Mouse (Mus musculus) neural tube, embryonic 14.5 days (tissue): ENCODE measurements around the gene Kcnq5. TPM values are rescaled to one million over a fixed set of nuclear protein-coding genes. Genes with fewer than 3 reads are reported as not detected.
"Not testable (repeated sequence)": the region's sequence is repeated elsewhere in the genome, so short reads cannot be mapped to it uniquely, and the experiment has no call there.

Experiments
- ATAC-seq: fragments of 200-750 bp; cut with Nextera tagmentation; 2 replicates; pipeline ENCODE4 v1.8.0; 2017; ENCODE audit warnings: low read depth, mild to moderate bottlenecking, moderate TSS enrichment, moderate library complexity
- H3K27ac ChIP-seq: fragments of 300-500 bp; sonication (generic); 2 replicates; pipeline ENCODE4 v1.5.1; 2014; ENCODE audit warnings: low read depth, mild to moderate bottlenecking, control low read depth, low read length, moderate library complexity, mixed read lengths
- H3K27me3 ChIP-seq: fragments of 300-500 bp; sonication (generic); 2 replicates; pipeline ENCODE4 v1.6.1; 2014; ENCODE audit warnings: low read length; ENCODE audit not compliant: control insufficient read depth, insufficient read depth
- H3K36me3 ChIP-seq: fragments of 300-500 bp; sonication (generic); 2 replicates; pipeline ENCODE4 v1.6.1; 2014; ENCODE audit warnings: low read length, mixed read lengths; ENCODE audit not compliant: control insufficient read depth, insufficient read depth
- H3K4me1 ChIP-seq: fragments of 300-500 bp; sonication (generic); 2 replicates; pipeline ENCODE4 v1.6.1; 2014; ENCODE audit warnings: low read length; ENCODE audit not compliant: control insufficient read depth, insufficient read depth
- H3K4me2 ChIP-seq: fragments of 300-500 bp; sonication (generic); 2 replicates; pipeline ENCODE4 v1.6.1; 2014; ENCODE audit warnings: mild to moderate bottlenecking, low read depth, low read length, control low read depth
- H3K4me3 ChIP-seq: fragments of 300-500 bp; sonication (generic); 2 replicates; pipeline ENCODE4 v1.5.1; 2014; ENCODE audit warnings: low read depth, low read length, control low read depth, mixed read lengths
- H3K9ac ChIP-seq: fragments of 300-500 bp; sonication (generic); replicated peaks from 2 replicates; pipeline ENCODE4 v1.6.1; 2014; ENCODE audit warnings: low read depth, mild to moderate bottlenecking, control low read depth, low read length, mixed read lengths
- H3K9me3 ChIP-seq: fragments of 300-500 bp; sonication (generic); 2 replicates; pipeline ENCODE4 v1.6.1; 2016; ENCODE audit warnings: low read length; ENCODE audit not compliant: control insufficient read depth
- WGBS: fragments of 180-500 bp; shearing (Covaris S2); extraction: QIAGEN DNeasy Blood & Tissue Kit; methylation state at CpG from one replicate; pipeline ENCODE4 v1.1.7; 2014; 5-methylcytosine and 5-hydroxymethylcytosine counted together
- polyA plus RNA-seq: library from polyadenylated mRNA; unstranded; fragments of >200 nt; fragmentation: Nextera tagmentation; extraction: Ambion mirVana; gene quantifications from 2 replicates; pipeline ENCODE4 v1.2.1, GENCODE M21; 2014

The Kcnq5 gene
- polyA plus RNA-seq, 1 experiment from 2014 or later, result 2.6 TPM

DNA sequence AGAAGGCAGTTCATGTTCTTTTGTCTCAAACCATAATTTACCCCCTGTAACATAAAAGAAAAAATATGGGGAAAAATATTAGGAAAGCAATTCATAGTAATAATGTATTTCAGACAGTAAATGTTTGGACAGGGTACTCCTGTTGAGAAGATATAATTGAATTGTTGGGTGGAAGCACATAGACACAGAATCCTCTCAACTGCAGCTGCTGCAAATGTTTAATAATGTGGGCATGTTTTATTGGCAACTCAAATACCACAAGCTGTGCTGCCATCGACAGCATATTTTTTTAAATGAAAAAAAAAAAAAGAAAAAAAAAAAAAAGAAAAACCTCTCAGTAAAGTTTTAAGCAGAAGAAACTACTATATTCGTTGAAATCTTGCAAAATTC, 157.3 kb downstream of the Kcnq5 start:
- WGBS, result 70% methylated on average over 2 of the region's 2 CpGs
- no peak for ATAC-seq

DNA sequence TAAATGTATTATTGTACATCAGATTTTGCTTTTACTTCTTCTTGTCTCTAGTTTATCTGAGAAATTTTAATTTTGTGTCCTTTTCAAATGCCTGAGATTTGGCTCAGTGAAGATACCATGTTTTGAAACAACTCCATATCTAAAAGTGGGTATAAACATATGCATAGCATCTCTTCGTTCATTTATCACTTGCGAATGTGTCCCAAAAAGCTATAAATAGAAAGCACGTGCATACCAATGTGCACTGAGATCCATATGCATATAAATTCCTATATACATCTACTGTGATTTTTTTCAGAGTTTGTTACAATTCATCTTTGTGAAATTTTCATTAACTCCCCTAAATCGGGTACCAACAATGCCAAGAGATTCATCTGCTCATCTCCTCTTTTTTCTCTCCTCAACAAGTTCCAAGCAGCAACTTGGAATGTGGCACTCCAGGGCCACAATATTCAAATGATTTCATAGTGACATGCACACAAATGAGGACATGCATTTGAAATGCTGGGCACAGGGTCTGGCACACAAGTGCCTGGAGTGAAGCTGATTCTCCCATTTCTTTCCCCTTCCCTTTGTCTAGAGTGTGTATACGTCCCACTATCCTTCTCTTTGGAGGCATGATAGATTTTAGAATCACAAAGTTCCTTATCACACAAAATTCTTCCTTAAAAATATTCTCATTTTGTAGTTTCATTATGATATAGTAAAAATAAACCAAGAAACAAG, 157.8 kb downstream of the Kcnq5 start:
- Histone ChIP-seq H3K4me3 (no peak overlapping the region), H3K27ac (no peak overlapping the region), H3K27me3 (no peaks in the 10 kb centered on the region), H3K9me3 (no peaks in the 10 kb centered on the region), H3K36me3 (no peaks in the 10 kb centered on the region), H3K9ac (no peak overlapping the region), H3K4me2 (no peak overlapping the region), H3K4me1 (no peaks in the 10 kb centered on the region)
- 78% methylated on average over 5 of the region's 5 CpGs for WGBS
- ATAC-seq, result no peak

More for the DNA sequence above, 157.3 kb downstream of the Kcnq5 start:
- Histone ChIP-seq H3K27ac (no peak overlapping the region), H3K9me3 (no peaks in the 10 kb centered on the region), H3K9ac (no peak overlapping the region), H3K27me3 (no peaks in the 10 kb centered on the region), H3K4me3 (no peak overlapping the region), H3K4me2 (no peak overlapping the region), H3K4me1 (no peaks in the 10 kb centered on the region), H3K36me3 (no peaks in the 10 kb centered on the region)

DNA sequence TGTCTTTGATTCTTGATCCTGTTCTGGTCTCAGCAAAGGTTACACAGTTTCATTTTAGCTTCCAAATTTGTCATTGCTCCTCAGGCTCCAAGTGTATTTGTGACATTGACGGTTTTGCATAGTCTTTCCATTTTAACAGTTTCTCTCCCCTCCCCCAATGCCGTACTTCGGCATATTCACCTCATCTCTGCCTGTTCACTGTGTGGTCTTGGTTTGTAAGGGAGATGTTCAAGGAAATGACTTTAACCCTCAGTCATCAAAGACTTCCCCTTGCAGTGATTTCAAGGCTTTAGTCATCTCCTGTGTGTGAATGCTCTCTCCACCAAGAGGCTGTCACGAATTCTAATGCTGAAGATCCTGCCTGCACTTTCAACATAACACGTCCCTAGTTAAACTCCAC, 181.0 kb downstream of the Kcnq5 start:
- H3K4me1 ChIP-seq, result no peaks in the 10 kb centered on the region
- H3K9me3 ChIP-seq, result no peaks in the 10 kb centered on the region
- no peak overlapping the region for H3K9ac ChIP-seq
- no peak overlapping the region for H3K4me3 ChIP-seq
- no peaks in the 10 kb centered on the region for H3K36me3 ChIP-seq
- no peak overlapping the region for H3K27ac ChIP-seq
- H3K4me2 ChIP-seq, result no peak overlapping the region
- ATAC-seq, result no peak
- no peaks in the 10 kb centered on the region for H3K27me3 ChIP-seq
- WGBS, result 85% methylated on average over 5 of the region's 5 CpGs

DNA sequence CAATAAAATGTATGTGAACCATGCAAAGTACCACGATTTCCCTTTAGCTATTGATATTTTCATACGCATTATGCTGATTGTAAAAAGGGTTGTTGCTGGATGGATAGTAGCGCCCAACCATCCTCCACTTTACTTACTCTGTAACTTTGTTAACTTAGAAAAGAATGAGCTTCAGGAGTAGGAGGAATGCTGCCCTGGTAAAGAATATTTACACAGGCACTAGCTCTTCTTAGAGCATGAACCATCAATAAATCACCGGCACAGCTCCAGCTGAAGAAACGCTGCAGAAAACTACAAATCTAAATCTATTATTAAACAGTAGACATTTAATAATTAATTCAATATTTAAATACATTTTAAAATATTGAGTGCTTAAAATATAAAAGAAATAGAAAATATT, 184.2 kb downstream of the Kcnq5 start:
- Histone ChIP-seq H3K36me3 (no peaks in the 10 kb centered on the region), H3K27ac (no peak overlapping the region), H3K4me1 (no peaks in the 10 kb centered on the region), H3K9ac (no peak overlapping the region), H3K4me3 (no peak overlapping the region), H3K27me3 (no peaks in the 10 kb centered on the region), H3K9me3 (no peaks in the 10 kb centered on the region), H3K4me2 (no peak overlapping the region)
- ATAC-seq, result no peak
- 81% methylated on average over 5 of the region's 5 CpGs for WGBS

DNA sequence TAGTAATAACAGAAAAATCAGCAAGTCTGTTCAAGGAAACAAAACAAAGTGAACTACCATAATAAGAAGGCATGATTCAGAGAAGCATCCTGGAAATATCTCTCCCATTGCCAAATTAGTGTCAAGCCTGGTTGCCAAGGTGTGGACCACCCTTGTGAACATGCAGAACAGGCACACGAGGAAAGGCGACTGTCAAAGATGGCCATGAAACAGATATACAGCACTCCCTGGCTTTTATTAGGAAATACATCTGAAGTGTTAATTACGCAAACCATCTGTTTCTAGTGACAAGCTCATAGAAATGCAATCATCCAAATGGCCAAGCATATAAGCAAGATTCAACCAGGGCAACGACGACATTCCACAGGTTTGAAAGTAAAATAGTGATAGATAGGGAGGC, 187.8 kb downstream of the Kcnq5 start:
- no peaks in the 10 kb centered on the region for H3K9me3 ChIP-seq
- no peak overlapping the region for H3K27ac ChIP-seq
- no peaks in the 10 kb centered on the region for H3K4me1 ChIP-seq
- no peak overlapping the region for H3K4me2 ChIP-seq
- no peaks in the 10 kb centered on the region for H3K27me3 ChIP-seq
- H3K9ac ChIP-seq, result no peak overlapping the region
- ATAC-seq, result no peak
- no peaks in the 10 kb centered on the region for H3K36me3 ChIP-seq
- no peak overlapping the region for H3K4me3 ChIP-seq
- WGBS, result 69% methylated on average over 5 of the region's 5 CpGs

DNA sequence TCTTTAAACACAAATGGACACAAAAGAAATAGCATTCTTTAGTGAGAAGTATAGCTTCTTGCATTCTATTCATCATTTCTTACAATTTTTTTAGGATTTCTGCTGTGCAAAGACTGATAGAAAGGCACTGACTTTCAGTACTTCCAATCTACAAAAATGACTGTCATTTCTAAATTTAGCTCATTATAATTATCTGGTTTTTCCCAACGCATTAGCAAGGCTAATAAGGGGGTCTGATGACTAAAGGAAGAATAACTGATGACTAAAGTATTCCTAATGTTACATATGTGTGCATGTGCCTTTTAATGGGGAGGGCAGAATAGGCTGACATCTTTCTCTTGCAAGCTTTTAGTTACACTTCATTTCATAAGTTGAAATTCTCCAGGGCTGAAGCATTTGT, 191.2 kb downstream of the Kcnq5 start:
- Histone ChIP-seq H3K27me3 (no peaks in the 10 kb centered on the region), H3K4me1 (no peaks in the 10 kb centered on the region), H3K4me2 (no peak overlapping the region), H3K27ac (no peak overlapping the region), H3K36me3 (no peaks in the 10 kb centered on the region), H3K9me3 (no peaks in the 10 kb centered on the region), H3K9ac (no peak overlapping the region), H3K4me3 (no peak overlapping the region)
- 89% methylated on average over 1 of the region's 1 CpGs for WGBS
- ATAC-seq, result no peak

DNA sequence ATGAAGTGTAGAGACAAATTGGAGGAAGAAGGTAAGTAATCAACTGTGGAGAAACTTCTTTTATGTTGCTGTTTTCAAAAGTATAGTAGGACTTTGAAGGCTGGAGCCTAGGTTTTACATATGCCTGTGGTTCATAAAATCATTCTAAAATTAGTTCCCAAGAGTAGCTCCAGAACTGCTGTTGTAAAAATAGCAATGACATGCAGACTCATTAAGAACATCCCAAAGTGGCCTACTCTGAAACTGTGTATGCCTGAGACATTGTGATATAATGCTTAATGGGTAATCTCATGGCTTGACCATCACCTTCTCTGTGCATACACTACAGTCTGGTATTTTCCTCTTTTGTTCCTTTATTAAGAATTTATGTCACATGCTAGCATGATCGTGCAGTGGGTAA, 212.4 kb downstream of the Kcnq5 start:
- Histone ChIP-seq H3K9me3 (no peaks in the 10 kb centered on the region), H3K27me3 (no peaks in the 10 kb centered on the region), H3K9ac (no peak overlapping the region), H3K4me1 (no peaks in the 10 kb centered on the region), H3K36me3 (no peaks in the 10 kb centered on the region), H3K27ac (no peak overlapping the region), H3K4me2 (no peak overlapping the region), H3K4me3 (no peak overlapping the region)
- ATAC-seq, result no peak
- 90% methylated on average over 1 of the region's 1 CpGs for WGBS

DNA sequence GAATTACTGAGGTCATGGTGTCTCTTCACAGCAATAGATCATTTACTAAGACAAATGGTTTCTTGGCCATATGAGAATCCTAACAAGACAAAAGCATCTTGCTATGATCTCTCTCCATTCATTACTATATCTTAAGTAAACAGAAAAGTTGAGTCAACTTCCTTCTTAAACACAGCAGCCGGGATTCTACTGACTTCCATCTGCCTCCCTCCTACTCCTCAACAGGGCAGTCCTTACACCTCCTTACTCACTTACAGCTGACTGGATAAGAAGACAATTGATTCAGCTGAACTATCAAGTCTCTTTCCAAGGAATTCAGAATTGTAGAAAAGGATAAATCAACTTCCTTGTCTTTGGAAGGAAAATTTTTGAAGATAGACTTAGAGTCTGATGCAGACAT, 232.6 kb downstream of the Kcnq5 start:
- 82% methylated on average over 1 of the region's 1 CpGs for WGBS
- no peaks in the 10 kb centered on the region for H3K27me3 ChIP-seq

DNA sequence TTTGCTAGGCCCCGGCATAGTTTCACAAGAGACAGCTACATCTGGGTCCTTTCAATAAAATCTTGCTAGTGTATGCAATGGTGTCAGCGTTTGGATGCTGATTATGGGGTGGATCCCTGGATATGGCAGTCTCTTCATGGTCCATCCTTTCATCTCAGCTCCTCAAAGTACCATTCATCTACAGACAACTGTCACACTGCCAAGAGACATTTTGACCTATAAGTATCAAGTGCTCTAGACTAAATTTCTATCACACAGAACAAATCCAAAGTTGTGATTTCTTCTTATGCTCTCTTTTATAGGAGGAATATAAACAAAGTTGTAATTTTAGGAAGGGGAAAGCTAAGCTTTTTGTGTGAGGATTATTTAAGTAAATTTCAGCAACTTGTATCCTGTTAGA, 238.5 kb downstream of the Kcnq5 start:
- WGBS, result 72% methylated on average over 2 of the region's 2 CpGs
- H3K4me1 ChIP-seq, H3K36me3 ChIP-seq, ATAC-seq, H3K4me3 ChIP-seq, H3K27me3 ChIP-seq, H3K4me2 ChIP-seq, H3K9ac ChIP-seq, H3K9me3 ChIP-seq, H3K27ac ChIP-seq: not testable (repeated sequence)

More for the DNA sequence above, 232.6 kb downstream of the Kcnq5 start:
- Histone ChIP-seq H3K27ac (no peak overlapping the region), H3K9me3 (no peaks in the 10 kb centered on the region), H3K36me3 (no peaks in the 10 kb centered on the region), H3K9ac (no peak overlapping the region), H3K4me3 (no peak overlapping the region), H3K4me1 (no peaks in the 10 kb centered on the region), H3K4me2 (no peak overlapping the region)
- ATAC-seq, result no peak
